Mouse (Mus musculus) kidney, adult 2 months (tissue): ENCODE measurements around the gene Syt15.
A peak's percentile ranks its signal among the peaks of the same experiment; 100 is the strongest.

Experiments used
- CTCF ChIP-seq: fragments of 200-500 bp; conservative IDR thresholded peaks from 2 replicates; pipeline ENCODE4 v1.5.1; 2011; ENCODE audit warnings: low read depth, mild to moderate bottlenecking, control low read depth, low read length, moderate library complexity, mixed read lengths; ENCODE audit not compliant: insufficient read depth, insufficient read length
- POLR2A ChIP-seq: fragments of 200-500 bp; IDR thresholded peaks from one replicate; pipeline ENCODE4 v1.6.1; 2011; ENCODE audit warnings: low read depth, low read length, control low read depth

- TF ChIP-seq CTCF (peak; percentile 84), POLR2A (no peak)
These were observed 15.4 kb downstream of the Syt15 start for GRCm38 (mm10) chr14:34234630-34235380.
